Mouse (Mus musculus) MEL (cell line): Measurements from ENCODE around the gene Fbxl2.
"Not testable (repeated sequence)": the region's sequence is repeated elsewhere in the genome, so short reads cannot be mapped to it uniquely, and the experiment has no call there.

Experiments
- BHLHE40 ChIP-seq: IDR thresholded peaks from 2 replicates; pipeline ENCODE4 v1.6.1; 2012; ENCODE audit warnings: low read depth, mild to moderate bottlenecking, inconsistent platforms, low read length, improper control_type of control experiment, borderline replicate concordance
- CTCF ChIP-seq, 3 experiments: IDR thresholded peaks in 2 of 3; conservative IDR thresholded peaks in 1 of 3; 2 replicates each; pipeline ENCODE4 v1.5.1; 2011 to 2012; ENCODE audit warnings: low read length in 3 of 3, low read depth in 2 of 3, mild to moderate bottlenecking in 2 of 3, improper control_type of control experiment in 1 of 3, inconsistent platforms in 1 of 3, mixed read lengths in 1 of 3, moderate library complexity in 1 of 3; ENCODE audit not compliant: control insufficient read depth in 1 of 3, insufficient read depth in 1 of 3, poor library complexity in 1 of 3, severe bottlenecking in 1 of 3
- EP300 ChIP-seq, 2 experiments: IDR thresholded peaks; 2 replicates each; pipeline ENCODE4 v1.6.1; 2011; ENCODE audit warnings: improper control_type of control experiment in 2 of 2, low read length in 2 of 2, low read depth in 1 of 2, mild to moderate bottlenecking in 1 of 2
- HCFC1 ChIP-seq: IDR thresholded peaks from 2 replicates; pipeline ENCODE4 v1.6.1; 2012; ENCODE audit warnings: low read depth, mild to moderate bottlenecking, inconsistent platforms, low read length, improper control_type of control experiment, moderate library complexity
- NRF1 ChIP-seq: IDR thresholded peaks from 2 replicates; pipeline ENCODE4 v1.6.1; 2014; ENCODE audit warnings: low read depth, mild to moderate bottlenecking, inconsistent platforms, low read length, improper control_type of control experiment, moderate library complexity; ENCODE audit not compliant: poor library complexity, insufficient read depth, severe bottlenecking
- POLR2A ChIP-seq, 2 experiments: IDR thresholded peaks; 2 replicates each; pipeline ENCODE4 v1.6.1; 2011 to 2012; ENCODE audit warnings: low read length in 2 of 2, mild to moderate bottlenecking in 2 of 2, control low read depth in 1 of 2, improper control_type of control experiment in 1 of 2, low read depth in 1 of 2, moderate library complexity in 1 of 2; ENCODE audit not compliant: control insufficient read depth in 1 of 2, insufficient read depth in 1 of 2, poor library complexity in 1 of 2
- SMC3 ChIP-seq: IDR thresholded peaks from 2 replicates; pipeline ENCODE4 v1.6.1; 2011; ENCODE audit warnings: low read depth, low read length, improper control_type of control experiment
- TBP ChIP-seq: IDR thresholded peaks from 2 replicates; pipeline ENCODE4 v1.8.0; 2011; ENCODE audit warnings: low read depth, low read length, improper control_type of control experiment
- TCF12 ChIP-seq: IDR thresholded peaks from 2 replicates; pipeline ENCODE4 v1.6.1; 2014; ENCODE audit warnings: low read depth, mild to moderate bottlenecking, inconsistent platforms, low read length, improper control_type of control experiment, moderate library complexity
- ZC3H11A ChIP-seq: IDR thresholded peaks from 2 replicates; pipeline ENCODE4 v1.6.1; 2012; ENCODE audit warnings: low read depth, mild to moderate bottlenecking, inconsistent platforms, low read length, improper control_type of control experiment
- ZKSCAN1 ChIP-seq: IDR thresholded peaks from 2 replicates; pipeline ENCODE4 v1.6.1; 2012; ENCODE audit warnings: low read depth, mild to moderate bottlenecking, inconsistent platforms, low read length, improper control_type of control experiment, moderate library complexity

GRCm38 (mm10) chr9:114092188-114092587 is 46.2 kb upstream of the Fbxl2 start:
- TF ChIP-seq EP300 (IDR thresholded peaks at IDR 0.05; ENCODE audit: low read depth in 1 of 2, low read length in 2 of 2); HCFC1; SMC3; NRF1; ZKSCAN1; TCF12; BHLHE40; ZC3H11A; TBP; POLR2A (IDR thresholded peaks at IDR 0.05; ENCODE audit: control insufficient read depth in 1 of 2, insufficient read depth in 1 of 2, low read depth in 1 of 2, low read length in 2 of 2, poor library complexity in 1 of 2): not testable (repeated sequence)
- TF ChIP-seq CTCF (IDR thresholded peaks at IDR 0.05 in 2 of 3, conservative IDR thresholded peaks at IDR 0.05 in 1 of 3; ENCODE audit: control insufficient read depth in 1 of 3, insufficient read depth in 1 of 3, low read depth in 2 of 3, low read length in 3 of 3, poor library complexity in 1 of 3, severe bottlenecking in 1 of 3): peak in 2 of 3 experiments; percentile 6 to 37; a peak in 2 of 6 replicates
